Comparison of ENCODE assay signal across 14 mouse cellular contexts in the genomic region with DNA sequence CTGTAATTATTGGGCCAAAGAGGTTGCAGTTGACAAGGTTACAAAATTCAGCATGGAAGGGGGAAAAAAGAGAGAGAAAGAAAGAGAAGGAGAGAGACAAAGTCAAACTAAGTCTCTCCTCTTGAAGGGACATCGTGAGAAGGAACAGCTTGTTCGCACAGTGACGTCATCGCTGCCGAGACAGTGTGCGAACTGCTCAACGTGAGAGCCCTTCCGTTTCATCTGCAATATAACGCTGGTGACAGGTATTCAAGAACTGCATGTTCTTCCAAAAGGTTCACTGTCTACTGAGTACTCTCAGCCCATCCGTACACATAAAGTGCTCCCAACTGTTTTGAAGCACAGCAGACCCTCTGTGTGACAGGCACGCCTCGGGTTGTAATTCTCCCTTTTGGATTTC. TPM values are rescaled to one million over a fixed set of nuclear protein-coding genes. Genes with fewer than 3 reads are reported as not detected.
A peak's percentile ranks its signal among the peaks of the same experiment; 100 is the strongest.
DNase-seq lines count a peak whose midpoint lies in the region; ATAC-seq and TF ChIP-seq lines count a peak whose summit lies in the region.
"Had no signal": no experiment of that assay in that cellular context is flagged by ENCODE, and none has a peak within 500 bp of the region (broad histone marks: within the 10 kb centered on the region; RNA-seq: fewer than 3 reads in every experiment).

No protein-coding gene starts in this region.

- peak overlapping the region; percentile 11; the same call in 1 of the 2 replicates for H3K4me3 ChIP-seq in heart, postnatal 0 days (ENCODE audit: low read depth, low read length)
- no peak overlapping the region for H3K4me3 ChIP-seq in layer of hippocampus, adult 2 months
- H3K4me3 ChIP-seq: embryonic facial prominence, embryonic 13.5 days; forebrain, embryonic 12.5 days; liver, embryonic 12.5 days had no signal

- H3K27ac ChIP-seq in heart, postnatal 0 days (ENCODE audit: low read depth) = no peak overlapping the region
- no peak overlapping the region for H3K27ac ChIP-seq in layer of hippocampus, adult 2 months
- H3K27ac ChIP-seq: forebrain, embryonic 12.5 days; hindbrain, embryonic 14.5 days; liver, embryonic 12.5 days had no signal

- TF ChIP-seq EP300 in heart, postnatal 0 days (IDR thresholded peaks at IDR 0.05; ENCODE audit: low read depth) = no peak

- H3K4me1 ChIP-seq in heart, postnatal 0 days (ENCODE audit: control insufficient read depth, insufficient read depth) = no peaks in the 10 kb centered on the region
- H3K4me1 ChIP-seq: forebrain, embryonic 12.5 days; liver, embryonic 12.5 days had no signal

- no peak overlapping the region for H3K9ac ChIP-seq in heart, postnatal 0 days (replicated peaks; ENCODE audit: low read depth, low read length)
- H3K9ac ChIP-seq: embryonic facial prominence, embryonic 13.5 days; forebrain, embryonic 12.5 days; hindbrain, embryonic 14.5 days; liver, embryonic 12.5 days had no signal

- peak; percentile 7 for DNase-seq in embryo, embryonic 11 days
- no peak for DNase-seq in embryo, embryonic 10 days (ENCODE audit: low spot score)
- peak; percentile 26 to 31 for DNase-seq in kidney, postnatal 4 days
- DNase-seq in kidney, adult 8-10 months = no peak
- DNase-seq in heart, postnatal 0 days (ENCODE audit: low spot score) = peak; percentile 12
- peak; percentile 15 for DNase-seq in skeletal muscle tissue, adult 2 months (ENCODE audit: low read depth, low spot score)
- DNase-seq in layer of hippocampus, adult 2 months (ENCODE audit: low spot score in 2 of 2) = no peak
- no peak for DNase-seq in gastrocnemius, postnatal 10 days
- DNase-seq: cerebellum, postnatal 25 days; right cerebral cortex, postnatal 25 days had no signal

- ATAC-seq in heart, postnatal 0 days (ENCODE audit: insufficient read depth, low read depth) = peak; percentile 69; the same call in 1 of the 2 replicates
- ATAC-seq: liver, embryonic 12.5 days had no signal

- peak overlapping the region; percentile 44; the same call in 1 of the 2 replicates for H3K4me2 ChIP-seq in heart, postnatal 0 days (ENCODE audit: low read depth, low read length)
- H3K4me2 ChIP-seq: embryonic facial prominence, embryonic 13.5 days; forebrain, embryonic 12.5 days; hindbrain, embryonic 14.5 days; liver, embryonic 12.5 days had no signal

- WGBS in heart, postnatal 0 days = 42% methylated on average over 12 of the region's 12 CpGs

- no peaks in the 10 kb centered on the region for H3K9me3 ChIP-seq in heart, postnatal 0 days (replicated peaks; ENCODE audit: control insufficient read depth, low read length)
- H3K9me3 ChIP-seq: embryonic facial prominence, embryonic 13.5 days; forebrain, embryonic 12.5 days; liver, embryonic 12.5 days had no signal

- no peak for TF ChIP-seq CTCF in heart, postnatal 0 days (IDR thresholded peaks at IDR 0.05; ENCODE audit: low read depth)
- no peak for TF ChIP-seq CTCF in layer of hippocampus, adult 2 months (conservative IDR thresholded peaks at IDR 0.05)

- no peaks in the 10 kb centered on the region for H3K36me3 ChIP-seq in heart, postnatal 0 days (replicated peaks; ENCODE audit: control insufficient read depth, insufficient read depth, low read length)
- H3K36me3 ChIP-seq: embryonic facial prominence, embryonic 13.5 days; forebrain, embryonic 12.5 days; liver, embryonic 12.5 days had no signal

- no peaks in the 10 kb centered on the region for H3K27me3 ChIP-seq in heart, postnatal 0 days (ENCODE audit: control insufficient read depth, insufficient read depth, low read length)
- H3K27me3 ChIP-seq: embryonic facial prominence, embryonic 13.5 days; forebrain, embryonic 12.5 days; liver, embryonic 12.5 days had no signal

RNA-seq across cellular contexts. Expression of gene Washc3, which starts 59.4 kb away (rescaled TPM):
- 33.0 and 40.1 TPM in 2 replicates for total RNA-seq in heart, postnatal 0 days (2014; rRNA removed; ENCODE audit: low replicate concordance)
- 52.5 and 59.4 TPM in 2 replicates for polyA plus RNA-seq in heart, postnatal 0 days (2015; fragmentation: Nextera tagmentation; extraction: Ambion mirVana)
- total RNA-seq in layer of hippocampus, adult 2 months (2021) = 10 to 100 TPM; 23.8 to 26.8 TPM
- total RNA-seq in gastrocnemius, postnatal 10 days (2021) = 10 to 100 TPM; 37.8 to 42.1 TPM

Comparison
In these comparisons a context has a peak if more than half of its experiments do, and no peak if none do; other contexts are left out.
1. DNase-seq: peak in embryo, embryonic 11 days (single experiment), kidney, postnatal 4 days (2 of 2), heart, postnatal 0 days (single experiment) and skeletal muscle tissue, adult 2 months (single experiment); none in embryo, embryonic 10 days (single experiment), kidney, adult 8-10 months (0 of 2), layer of hippocampus, adult 2 months (0 of 2) and gastrocnemius, postnatal 10 days (single experiment).